Mouse (Mus musculus) olfactory bulb, adult 2 months (tissue): ENCODE data around the gene Nktr.

ENCODE experiments used
- CTCF ChIP-seq: fragments of 200-500 bp; IDR thresholded peaks from 2 replicates; pipeline ENCODE4 v1.5.1; 2012; ENCODE audit warnings: low read depth, mild to moderate bottlenecking, low read length, moderate library complexity; ENCODE audit not compliant: insufficient read depth
- POLR2A ChIP-seq: fragments of 200-500 bp; IDR thresholded peaks from 2 replicates; pipeline ENCODE4 v1.6.1; 2012; ENCODE audit warnings: mild to moderate bottlenecking, low read depth, low read length, moderate library complexity; ENCODE audit not compliant: insufficient read depth

- no peak for TF ChIP-seq POLR2A
- no peak for TF ChIP-seq CTCF
Observed at GRCm38 (mm10) chr9:121757835-121758814, 39.2 kb downstream of the Nktr start.
